Mouse (Mus musculus) stomach, postnatal 0 days (tissue): ENCODE data around the gene Ppt2. TPM values are rescaled to one million over a fixed set of nuclear protein-coding genes. Genes with fewer than 3 reads are reported as not detected.

Experiments
- ATAC-seq: fragments of 200-750 bp; cut with Nextera tagmentation; 2 replicates; pipeline ENCODE4 v1.8.0; 2017; ENCODE audit not compliant: low FRiP score, low TSS enrichment
- DNase-seq: peaks from one replicate; pipeline ENCODE4 v3.0.0-alpha.2; 2016; ENCODE audit warnings: low spot score
- H3K27ac ChIP-seq: fragments of 300-500 bp; sonication (generic); replicated peaks from 2 replicates; pipeline ENCODE4 v1.5.1; 2014; ENCODE audit warnings: mild to moderate bottlenecking, control low read depth
- H3K27me3 ChIP-seq: fragments of 300-500 bp; sonication (generic); 2 replicates; pipeline ENCODE4 v1.6.1; 2014; ENCODE audit warnings: low read length; ENCODE audit not compliant: control insufficient read depth, insufficient read depth
- H3K36me3 ChIP-seq: fragments of 300-500 bp; sonication (generic); 2 replicates; pipeline ENCODE4 v1.6.1; 2014; ENCODE audit warnings: low read length, mixed read lengths; ENCODE audit not compliant: control insufficient read depth, insufficient read depth
- H3K4me1 ChIP-seq: fragments of 300-500 bp; sonication (generic); replicated peaks from 2 replicates; pipeline ENCODE4 v1.6.1; 2014; ENCODE audit warnings: antibody characterized with exemption; ENCODE audit not compliant: control insufficient read depth, insufficient read depth
- H3K4me2 ChIP-seq: fragments of 300-500 bp; sonication (generic); replicated peaks from 2 replicates; pipeline ENCODE4 v1.6.1; 2014; ENCODE audit warnings: low read depth, mild to moderate bottlenecking, control low read depth, moderate library complexity
- H3K4me3 ChIP-seq: fragments of 300-500 bp; sonication (generic); 2 replicates; pipeline ENCODE4 v1.5.1; 2014; ENCODE audit warnings: low read depth, low read length, control low read depth
- H3K9ac ChIP-seq: fragments of 300-500 bp; sonication (generic); 2 replicates; pipeline ENCODE4 v1.6.1; 2014; ENCODE audit warnings: mild to moderate bottlenecking, low read length, control low read depth, mixed read lengths
- H3K9me3 ChIP-seq: fragments of 300-500 bp; sonication (generic); 2 replicates; pipeline ENCODE4 v1.6.1; 2016; ENCODE audit warnings: low read length; ENCODE audit not compliant: control insufficient read depth
- CTCF ChIP-seq: IDR thresholded peaks from 2 replicates; pipeline ENCODE4 v1.5.1; 2016; ENCODE audit warnings: antibody characterized with exemption, low read depth, mild to moderate bottlenecking, moderate library complexity
- EP300 ChIP-seq: optimal IDR thresholded peaks from 2 replicates; pipeline ENCODE3; 2016; ENCODE audit warnings: antibody characterized with exemption
- WGBS: fragments of 180-500 bp; shearing (Covaris S2); extraction: QIAGEN DNeasy Blood & Tissue Kit; methylation state at CpG from one replicate; pipeline ENCODE4 v1.1.7; 2014; 5-methylcytosine and 5-hydroxymethylcytosine counted together
- polyA plus RNA-seq: library from polyadenylated mRNA; unstranded; fragments of >200 nt; fragmentation: Nextera tagmentation; extraction: Ambion mirVana; gene quantifications from 2 replicates; pipeline ENCODE4 v1.2.1, GENCODE M21; 2015

Ppt2 gene
- polyA plus RNA-seq, 1 experiment from 2014 or later: 16.5 TPM

DNA sequence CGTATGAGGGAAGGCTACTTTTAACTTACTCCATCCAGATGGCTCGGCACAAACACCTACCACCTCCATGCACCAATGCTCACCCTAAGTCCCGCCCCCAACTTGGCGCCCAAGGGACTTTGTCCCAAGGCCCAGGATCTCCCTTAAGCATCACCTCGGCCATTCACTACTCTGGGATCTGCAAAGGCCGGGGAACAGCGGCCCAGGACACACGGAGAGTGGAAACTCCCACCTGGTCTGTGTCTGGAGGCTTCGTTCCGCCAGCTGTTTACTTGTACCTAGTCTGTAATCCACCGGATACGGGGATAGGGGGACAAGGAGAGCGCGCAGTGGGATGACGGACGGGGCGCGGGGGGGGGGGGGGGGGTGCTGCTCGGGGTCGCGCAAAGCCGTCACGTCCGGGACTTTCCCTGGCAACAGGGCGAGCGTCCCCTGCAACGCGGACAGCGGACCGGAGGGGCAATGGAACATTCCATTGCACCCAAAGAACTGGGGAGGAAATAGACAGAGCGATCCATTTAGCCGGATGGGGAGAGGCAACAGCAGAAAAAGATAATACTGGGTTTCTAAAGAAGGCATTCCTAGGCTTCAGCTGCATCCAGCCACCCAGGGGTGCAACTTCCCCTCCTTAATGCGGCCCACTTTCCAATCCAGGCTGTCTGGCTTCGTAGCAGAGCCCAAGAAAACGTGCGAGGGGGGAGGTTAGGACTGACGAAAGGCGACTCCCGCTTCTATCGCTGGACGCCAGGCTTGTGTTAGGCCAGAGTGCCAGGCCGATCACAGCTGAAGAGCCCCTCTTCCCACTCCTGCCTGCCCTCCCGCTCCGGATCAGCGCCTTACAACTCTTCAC is 992 bp downstream of the Ppt2 start:
- no peak for TF ChIP-seq EP300
- 0 out of 2 replicates have a peak, but pooled peaks have one; percentile 1 for TF ChIP-seq CTCF
- peak overlapping the region; percentile 97 for H3K27ac ChIP-seq
- no peaks in the 10 kb centered on the region; the same call in 1 of the 2 replicates for H3K36me3 ChIP-seq
- under 1% methylated on average over 44 of the region's 45 CpGs for WGBS
- H3K4me3 ChIP-seq: peak overlapping the region; percentile 67
- H3K27me3 ChIP-seq: 0 out of 2 replicates have a peak, but pooled peaks cover 2% of the 10 kb centered on the region
- DNase-seq (peak; percentile 91), ATAC-seq (peak; percentile 79)
- H3K4me2 ChIP-seq: peak overlapping the region; percentile 93
- H3K4me1 ChIP-seq: peaks cover 22% of the 10 kb centered on the region
- peak overlapping the region; percentile 73 for H3K9ac ChIP-seq
- no peaks in the 10 kb centered on the region for H3K9me3 ChIP-seq

DNA sequence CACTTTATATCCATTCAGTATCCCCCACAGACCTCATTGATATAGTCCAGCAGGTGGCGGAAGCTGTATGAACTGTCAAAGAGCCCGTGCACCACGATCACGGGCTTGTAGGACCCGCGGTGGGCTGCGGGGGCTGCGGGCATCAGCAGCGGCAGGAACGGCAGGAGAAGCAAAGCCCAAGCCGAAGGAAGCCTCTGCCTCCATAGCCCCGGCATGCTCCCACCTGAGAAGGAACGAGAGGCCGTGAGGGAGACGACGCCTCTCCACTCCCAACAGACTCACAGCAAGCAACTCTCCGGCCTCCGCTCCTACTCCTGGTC is 1.6 kb downstream of the Ppt2 start:
- no peaks in the 10 kb centered on the region for H3K9me3 ChIP-seq
- 0 out of 2 replicates have a peak, but pooled peaks cover 2% of the 10 kb centered on the region for H3K27me3 ChIP-seq
- no peaks in the 10 kb centered on the region; the same call in 1 of the 2 replicates for H3K36me3 ChIP-seq
- peaks cover 21% of the 10 kb centered on the region for H3K4me1 ChIP-seq
- peak overlapping the region; percentile 67 for H3K4me3 ChIP-seq
- ATAC-seq (peak; percentile 25), DNase-seq (peak; percentile 54)
- TF ChIP-seq CTCF (peak; percentile 78), EP300 (no peak)
- H3K27ac ChIP-seq: peak overlapping the region; percentile 97
- WGBS: 0% methylated on average over 18 of the region's 18 CpGs
- H3K4me2 ChIP-seq: peak overlapping the region; percentile 93
- peak overlapping the region; percentile 73 for H3K9ac ChIP-seq

DNA sequence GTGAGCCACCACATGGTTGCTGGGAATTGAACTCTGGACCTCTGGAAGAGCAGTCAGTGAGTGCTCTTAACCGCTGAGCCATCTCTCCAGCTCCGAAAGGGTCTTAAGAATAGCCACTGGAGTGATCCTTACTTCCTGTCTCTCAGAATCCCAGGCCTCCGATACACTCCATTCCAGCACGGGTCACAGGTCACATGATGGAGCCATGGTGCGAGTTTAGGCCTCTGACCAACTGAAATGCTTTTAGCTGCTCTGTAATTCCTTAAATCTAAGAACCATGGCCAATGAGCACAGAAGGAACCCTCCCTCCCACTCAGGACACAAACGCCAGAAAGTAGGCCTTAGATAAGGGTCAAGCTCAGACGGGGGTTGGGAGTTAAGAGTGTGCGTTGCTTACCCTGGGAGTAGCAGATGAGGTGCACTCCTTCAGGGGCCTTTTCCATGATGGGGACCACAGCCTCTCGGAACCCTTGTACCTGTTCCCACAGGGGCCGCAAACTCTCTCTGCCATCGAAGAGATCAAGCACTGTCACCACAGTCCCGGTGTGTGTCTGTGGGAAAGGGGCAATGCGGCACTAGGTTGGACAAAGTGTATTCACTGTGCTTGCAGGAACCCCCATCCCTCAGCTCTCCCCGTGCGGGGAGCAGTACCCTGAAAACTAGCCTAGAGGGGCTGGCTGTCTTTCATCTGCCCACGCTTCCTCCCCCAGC is 2.1 kb downstream of the Ppt2 start:
- 0 out of 2 replicates have a peak, but pooled peaks cover 2% of the 10 kb centered on the region for H3K27me3 ChIP-seq
- no peak for ATAC-seq
- H3K4me3 ChIP-seq: peak overlapping the region; percentile 67
- H3K4me1 ChIP-seq: peaks cover 19% of the 10 kb centered on the region
- no peaks in the 10 kb centered on the region for H3K9me3 ChIP-seq
- no peak for DNase-seq
- H3K27ac ChIP-seq: peak overlapping the region; percentile 97
- TF ChIP-seq EP300 (no peak), CTCF (no peak)
- no peaks in the 10 kb centered on the region; the same call in 1 of the 2 replicates for H3K36me3 ChIP-seq
- peak overlapping the region; percentile 73 for H3K9ac ChIP-seq
- H3K4me2 ChIP-seq: peak overlapping the region; percentile 93
- WGBS: 56% methylated on average over 16 of the region's 16 CpGs

DNA sequence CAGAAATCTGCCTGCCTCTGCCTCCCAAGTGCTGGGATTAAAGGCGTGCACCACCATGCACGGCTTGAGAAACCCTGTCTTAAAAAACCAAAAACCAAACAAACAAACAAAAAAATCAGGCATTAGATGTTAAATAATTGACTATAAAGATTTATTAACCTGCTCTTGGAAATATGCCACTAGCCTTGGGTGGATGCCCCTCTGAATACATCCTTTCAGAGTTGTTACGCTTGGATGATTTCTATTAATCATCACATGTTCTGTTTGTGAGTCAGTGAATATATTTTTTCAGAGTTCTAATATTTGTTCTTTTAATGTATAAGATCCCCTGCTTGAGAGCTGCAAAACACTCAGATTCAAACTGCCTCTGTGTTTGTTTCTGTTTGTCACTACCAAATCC is 3.3 kb downstream of the Ppt2 start:
- Histone ChIP-seq H3K4me3 (no peak overlapping the region), H3K4me2 (no peak overlapping the region), H3K36me3 (peaks cover 4% of the 10 kb centered on the region; the same call in 1 of the 2 replicates), H3K4me1 (peaks cover 13% of the 10 kb centered on the region), H3K9ac (no peak overlapping the region), H3K27me3 (no peaks in the 10 kb centered on the region), H3K27ac (no peak overlapping the region), H3K9me3 (no peaks in the 10 kb centered on the region)
- WGBS: 87% methylated on average over 3 of the region's 3 CpGs
- ATAC-seq (no peak), DNase-seq (no peak)
- TF ChIP-seq CTCF: no peak
- no peak for TF ChIP-seq EP300

DNA sequence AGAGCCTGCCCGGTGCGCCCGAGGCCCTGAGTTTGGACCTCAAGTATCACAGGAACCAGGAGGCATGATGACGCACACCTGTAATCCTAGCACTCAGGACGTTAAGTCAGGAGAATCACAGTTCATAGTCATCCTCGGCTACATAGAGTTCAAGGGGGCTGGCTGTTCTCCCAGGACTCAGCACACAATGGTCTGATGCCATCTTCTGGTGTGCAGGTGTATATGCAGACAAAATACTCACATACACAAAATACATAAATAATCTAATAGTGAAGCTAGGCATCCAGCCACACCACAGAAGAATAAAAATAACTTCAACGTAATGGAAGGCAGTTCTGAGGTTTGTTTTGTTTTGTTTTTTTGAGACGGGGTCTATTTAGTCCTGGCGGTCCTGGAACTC is 5.1 kb downstream of the Ppt2 start:
- H3K27ac ChIP-seq: no peak overlapping the region
- DNase-seq (no peak), ATAC-seq (no peak)
- no peaks in the 10 kb centered on the region for H3K27me3 ChIP-seq
- no peaks in the 10 kb centered on the region for H3K9me3 ChIP-seq
- H3K4me1 ChIP-seq: peaks cover 3% of the 10 kb centered on the region; the same call in 1 of the 2 replicates
- TF ChIP-seq CTCF: peak; percentile 53
- no peak for TF ChIP-seq EP300
- H3K4me3 ChIP-seq: no peak overlapping the region
- WGBS: 81% methylated on average over 9 of the region's 9 CpGs
- H3K36me3 ChIP-seq: peaks cover 4% of the 10 kb centered on the region; the same call in 1 of the 2 replicates
- H3K4me2 ChIP-seq: no peak overlapping the region
- H3K9ac ChIP-seq: no peak overlapping the region

DNA sequence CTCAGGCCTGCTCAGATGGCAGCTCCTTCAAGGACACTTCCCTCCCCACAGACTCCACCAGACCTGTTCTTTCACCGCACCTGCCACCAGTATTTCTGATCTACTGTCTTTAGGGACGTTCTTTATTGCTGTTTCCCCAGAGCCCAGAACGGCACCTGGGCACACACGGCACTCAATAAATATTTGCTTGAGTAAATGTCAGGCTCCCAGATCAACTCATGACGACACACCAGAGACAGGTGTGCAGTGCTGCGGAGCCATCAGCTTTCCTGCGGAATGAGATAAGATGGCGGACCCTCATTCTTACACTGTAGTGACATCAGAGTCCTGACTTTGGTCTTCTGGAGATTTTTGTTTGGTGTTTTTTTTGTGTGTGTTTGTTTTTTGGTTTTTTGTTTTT is 7.3 kb downstream of the Ppt2 start:
- Histone ChIP-seq H3K4me1 (no peaks in the 10 kb centered on the region), H3K36me3 (peaks cover 10% of the 10 kb centered on the region; the same call in 1 of the 2 replicates), H3K9ac (no peak overlapping the region), H3K4me2 (no peak overlapping the region), H3K9me3 (no peaks in the 10 kb centered on the region), H3K27me3 (no peaks in the 10 kb centered on the region), H3K27ac (no peak overlapping the region), H3K4me3 (no peak overlapping the region)
- DNase-seq (no peak), ATAC-seq (no peak)
- no peak for TF ChIP-seq CTCF
- no peak for TF ChIP-seq EP300
- WGBS: 59% methylated on average over 8 of the region's 8 CpGs
